Mouse (Mus musculus): ENCODE results near the gene Cabp4.

- TF ChIP-seq CTCF (IDR thresholded peaks at IDR 0.05; ENCODE audit: control insufficient read depth, insufficient read depth, insufficient read length) (no peak), MYOD1 (IDR thresholded peaks at IDR 0.05; ENCODE audit: control insufficient read depth, insufficient read length, low read depth) (no peak), USF1 (IDR thresholded peaks at IDR 0.05; ENCODE audit: low read depth) (no peak)
These were observed 38.1 kb upstream of the Cabp4 start for GRCm38 (mm10) chr19:4181892-4182291.
